ENCODE assay signal across 11 mouse cellular contexts in genomic region chr13:48779592-48780344, GRCm38 (mm10).
DNase-seq lines count a peak whose midpoint lies in the region; ATAC-seq and TF ChIP-seq lines count a peak whose summit lies in the region.
"Had no signal": no experiment of that assay in that cellular context is flagged by ENCODE, and none has a peak within 500 bp of the region (broad histone marks: within the 10 kb centered on the region; RNA-seq: fewer than 3 reads in every experiment).

No protein-coding gene starts in this region.

- H3K27me3 ChIP-seq in heart, embryonic 13.5 days (replicated peaks), result peaks cover 9% of the 10 kb centered on the region
- H3K27me3 ChIP-seq in liver, postnatal 0 days (ENCODE audit: insufficient read depth, low read length), result no peaks in the 10 kb centered on the region
- H3K27me3 ChIP-seq in liver, embryonic 12.5 days (replicated peaks), result peaks cover 27% of the 10 kb centered on the region; the same call in 1 of the 2 replicates
- peaks cover 41% of the 10 kb centered on the region for H3K27me3 ChIP-seq in embryonic facial prominence, embryonic 13.5 days
- peaks cover 6% of the 10 kb centered on the region; the same call in 1 of the 2 replicates for H3K27me3 ChIP-seq in limb, embryonic 15.5 days
- H3K27me3 ChIP-seq: hindbrain, embryonic 15.5 days had no signal

- H3K27ac ChIP-seq in heart, embryonic 13.5 days (replicated peaks), result peak overlapping the region; percentile 61
- 0 out of 2 replicates have a peak overlapping the region, but pooled peaks have one; percentile 29 for H3K27ac ChIP-seq in liver, postnatal 0 days (ENCODE audit: low read depth)
- H3K27ac ChIP-seq in liver, embryonic 12.5 days, result no peak overlapping the region
- H3K27ac ChIP-seq in embryonic facial prominence, embryonic 13.5 days, result peak overlapping the region; percentile 87
- H3K27ac ChIP-seq in limb, embryonic 15.5 days, result peak overlapping the region; percentile 73
- H3K27ac ChIP-seq: hindbrain, embryonic 15.5 days; neural tube, embryonic 12.5 days had no signal

- no peak for ATAC-seq in heart, embryonic 13.5 days (ENCODE audit: extremely low read depth, insufficient number of reproducible peaks, low FRiP score, low TSS enrichment)
- no peak for ATAC-seq in liver, postnatal 0 days
- ATAC-seq in liver, embryonic 12.5 days, result no peak
- no peak for ATAC-seq in embryonic facial prominence, embryonic 13.5 days (ENCODE audit: insufficient number of reproducible peaks, insufficient read depth, low FRiP score, low TSS enrichment, low read depth)
- ATAC-seq in limb, embryonic 15.5 days (ENCODE audit: insufficient number of reproducible peaks, low FRiP score, low TSS enrichment, low read depth), result no peak

- H3K4me1 ChIP-seq in heart, embryonic 13.5 days, result peaks cover 20% of the 10 kb centered on the region
- H3K4me1 ChIP-seq in liver, postnatal 0 days (ENCODE audit: insufficient read depth), result peaks cover 3% of the 10 kb centered on the region; the same call in 1 of the 2 replicates
- peaks cover 4% of the 10 kb centered on the region; the same call in 1 of the 2 replicates for H3K4me1 ChIP-seq in liver, embryonic 12.5 days
- peaks cover 37% of the 10 kb centered on the region for H3K4me1 ChIP-seq in embryonic facial prominence, embryonic 13.5 days
- peaks cover 24% of the 10 kb centered on the region for H3K4me1 ChIP-seq in limb, embryonic 15.5 days

- H3K9me3 ChIP-seq in heart, embryonic 13.5 days, result no peaks in the 10 kb centered on the region
- H3K9me3 ChIP-seq in liver, postnatal 0 days (ENCODE audit: low read length), result no peaks in the 10 kb centered on the region
- H3K9me3 ChIP-seq in liver, embryonic 12.5 days (replicated peaks), result no peaks in the 10 kb centered on the region
- no peaks in the 10 kb centered on the region for H3K9me3 ChIP-seq in embryonic facial prominence, embryonic 13.5 days
- no peaks in the 10 kb centered on the region for H3K9me3 ChIP-seq in limb, embryonic 15.5 days
- H3K9me3 ChIP-seq: hindbrain, embryonic 15.5 days; neural tube, embryonic 12.5 days had no signal

- H3K9ac ChIP-seq in heart, embryonic 13.5 days, result no peak overlapping the region
- H3K9ac ChIP-seq in liver, postnatal 0 days (replicated peaks), result no peak overlapping the region
- no peak overlapping the region for H3K9ac ChIP-seq in liver, embryonic 12.5 days
- no peak overlapping the region for H3K9ac ChIP-seq in embryonic facial prominence, embryonic 13.5 days
- H3K9ac ChIP-seq in limb, embryonic 15.5 days, result no peak overlapping the region
- H3K9ac ChIP-seq: hindbrain, embryonic 15.5 days; neural tube, embryonic 12.5 days had no signal

- H3K4me3 ChIP-seq in heart, embryonic 13.5 days, result no peak overlapping the region
- H3K4me3 ChIP-seq in liver, postnatal 0 days (ENCODE audit: low read depth, low read length), result no peak overlapping the region
- H3K4me3 ChIP-seq in liver, embryonic 12.5 days, result no peak overlapping the region
- H3K4me3 ChIP-seq in embryonic facial prominence, embryonic 13.5 days, result no peak overlapping the region
- H3K4me3 ChIP-seq in limb, embryonic 15.5 days, result no peak overlapping the region
- H3K4me3 ChIP-seq: hindbrain, embryonic 15.5 days; neural tube, embryonic 12.5 days had no signal

- WGBS in heart, embryonic 13.5 days, result 43% methylated on average over 11 of the region's 11 CpGs
- 48% methylated on average over 11 of the region's 11 CpGs for WGBS in liver, postnatal 0 days (ENCODE audit: insufficient replicate concordance)
- WGBS in liver, embryonic 12.5 days (ENCODE audit: insufficient replicate concordance), result 45% methylated on average over 11 of the region's 11 CpGs
- WGBS in embryonic facial prominence, embryonic 13.5 days, result 13% methylated on average over 11 of the region's 11 CpGs
- whole genome bisulfite sequencing in limb, embryonic 15.5 days, result 14% methylated on average over 11 of the region's 11 CpGs

- H3K36me3 ChIP-seq in heart, embryonic 13.5 days, result no peaks in the 10 kb centered on the region
- no peaks in the 10 kb centered on the region for H3K36me3 ChIP-seq in liver, postnatal 0 days (replicated peaks; ENCODE audit: insufficient read depth, low read length)
- no peaks in the 10 kb centered on the region for H3K36me3 ChIP-seq in liver, embryonic 12.5 days
- H3K36me3 ChIP-seq in embryonic facial prominence, embryonic 13.5 days, result no peaks in the 10 kb centered on the region
- no peaks in the 10 kb centered on the region for H3K36me3 ChIP-seq in limb, embryonic 15.5 days
- H3K36me3 ChIP-seq: hindbrain, embryonic 15.5 days; neural tube, embryonic 12.5 days had no signal

- no peak overlapping the region for H3K4me2 ChIP-seq in heart, embryonic 13.5 days
- no peak overlapping the region for H3K4me2 ChIP-seq in liver, postnatal 0 days (ENCODE audit: low read depth, low read length)
- no peak overlapping the region for H3K4me2 ChIP-seq in liver, embryonic 12.5 days
- peak overlapping the region; percentile 34 for H3K4me2 ChIP-seq in embryonic facial prominence, embryonic 13.5 days
- H3K4me2 ChIP-seq in limb, embryonic 15.5 days, result peak overlapping the region; percentile 14
- H3K4me2 ChIP-seq: hindbrain, embryonic 15.5 days; neural tube, embryonic 12.5 days had no signal

- intact Hi-C loops in heart, postnatal 14 days (cut with DNase I), result no loop called here

- TF ChIP-seq CTCF in liver, postnatal 0 days (IDR thresholded peaks at IDR 0.05; ENCODE audit: low read depth), result no peak

- no peak for TF ChIP-seq EP300 in liver, postnatal 0 days (IDR thresholded peaks at IDR 0.05; ENCODE audit: low read depth)

- no peak for DNase-seq in heart, postnatal 14 days
- DNase-seq in liver, postnatal 0 days, result no peak
- DNase-seq in frontal cortex, postnatal 25 days (ENCODE audit: low spot score in 2 of 2), result no peak
- no peak for DNase-seq in urinary bladder, postnatal 10 days (ENCODE audit: low spot score)
- DNase-seq: right cerebral cortex, postnatal 25 days had no signal

Comparison
In these comparisons a context has a peak if more than half of its experiments do, and no peak if none do; other contexts are left out.
1. H3K4me2 ChIP-seq: peak in embryonic facial prominence, embryonic 13.5 days (single experiment) and limb, embryonic 15.5 days (single experiment); none in heart, embryonic 13.5 days (single experiment), liver, postnatal 0 days (single experiment) and liver, embryonic 12.5 days (single experiment).